Mouse (Mus musculus) intestine, embryonic 16.5 days (tissue): ENCODE measurements around the gene Spop. TPM values are rescaled to one million over a fixed set of nuclear protein-coding genes. Genes with fewer than 3 reads are reported as not detected.
A peak's percentile ranks its signal among the peaks of the same experiment; 100 is the strongest.

Experiments used
- ATAC-seq: fragments of 200-750 bp; cut with Nextera tagmentation; 2 replicates; pipeline ENCODE4 v1.8.0; 2017; ENCODE audit warnings: moderate TSS enrichment, moderate library complexity
- H3K27ac ChIP-seq: fragments of 300-500 bp; sonication (generic); 2 replicates; pipeline ENCODE4 v1.5.1; 2014; ENCODE audit warnings: mild to moderate bottlenecking, low read length
- H3K27me3 ChIP-seq: fragments of 300-500 bp; sonication (generic); replicated peaks from 2 replicates; pipeline ENCODE4 v1.6.1; 2014; ENCODE audit warnings: low read length, control low read depth, mixed read lengths; ENCODE audit not compliant: control insufficient read depth, insufficient read depth
- H3K36me3 ChIP-seq: fragments of 300-500 bp; sonication (generic); 2 replicates; pipeline ENCODE4 v1.6.1; 2014; ENCODE audit warnings: low read length, control low read depth; ENCODE audit not compliant: control insufficient read depth, insufficient read depth
- H3K4me1 ChIP-seq: fragments of 300-500 bp; sonication (generic); 2 replicates; pipeline ENCODE4 v1.6.1; 2014; ENCODE audit warnings: low read length, control low read depth, mixed read lengths; ENCODE audit not compliant: control insufficient read depth, insufficient read depth
- H3K4me2 ChIP-seq: fragments of 300-500 bp; sonication (generic); 2 replicates; pipeline ENCODE4 v1.6.1; 2014; ENCODE audit warnings: low read depth, low read length, control low read depth
- H3K4me3 ChIP-seq: fragments of 300-500 bp; sonication (generic); 2 replicates; pipeline ENCODE4 v1.5.1; 2014; ENCODE audit warnings: mild to moderate bottlenecking, low read length
- H3K9ac ChIP-seq: fragments of 300-500 bp; sonication (generic); 2 replicates; pipeline ENCODE4 v1.6.1; 2014; ENCODE audit warnings: low read depth, low read length
- H3K9me3 ChIP-seq: fragments of 300-500 bp; sonication (generic); 2 replicates; pipeline ENCODE4 v1.6.1; 2016; ENCODE audit warnings: low read length, control low read depth; ENCODE audit not compliant: control insufficient read depth
- WGBS: fragments of 180-500 bp; shearing (Covaris S2); extraction: QIAGEN DNeasy Blood & Tissue Kit; methylation state at CpG from one replicate; pipeline ENCODE4 v1.1.7; 2014; 5-methylcytosine and 5-hydroxymethylcytosine counted together
- polyA plus RNA-seq: library from polyadenylated mRNA; unstranded; fragments of >200 nt; fragmentation: Nextera tagmentation; extraction: Ambion mirVana; gene quantifications from 2 replicates; pipeline ENCODE4 v1.2.1, GENCODE M21; 2015

Gene Spop
- polyA plus RNA-seq, 1 experiment from 2014 or later: 127 TPM

DNA sequence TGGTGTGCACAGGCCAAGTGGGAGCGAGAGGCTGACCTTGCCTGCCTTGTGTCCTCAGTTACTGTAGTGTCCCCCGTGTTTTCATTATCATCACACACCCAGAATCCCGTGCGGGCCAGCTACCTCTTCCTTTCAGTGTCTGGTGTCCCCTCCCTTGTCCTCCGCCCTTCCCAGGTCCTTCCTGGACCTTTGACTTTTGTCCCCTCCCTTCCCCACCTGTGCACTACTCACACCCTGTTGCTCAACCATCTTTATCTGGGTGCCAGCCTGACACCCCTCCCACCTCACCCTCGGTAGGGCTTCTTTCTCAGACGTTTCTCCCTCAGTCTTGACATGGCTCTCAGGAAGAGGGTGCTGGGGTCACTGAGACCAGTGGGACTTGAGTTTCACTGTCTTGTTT is 26.5 kb upstream of the Spop start:
- peak; percentile 68 for ATAC-seq
- H3K4me2 ChIP-seq: no peak overlapping the region
- H3K4me3 ChIP-seq: no peak overlapping the region
- 0 out of 2 replicates have a peak overlapping the region, but pooled peaks have one; percentile 6 for H3K27ac ChIP-seq
- no peak overlapping the region for H3K9ac ChIP-seq
- WGBS: 75% methylated on average over 7 of the region's 7 CpGs
- H3K27me3 ChIP-seq: no peaks in the 10 kb centered on the region
- no peaks in the 10 kb centered on the region for H3K9me3 ChIP-seq
- H3K36me3 ChIP-seq: 0 out of 2 replicates have a peak, but pooled peaks cover 7% of the 10 kb centered on the region
- peaks cover 5% of the 10 kb centered on the region for H3K4me1 ChIP-seq

DNA sequence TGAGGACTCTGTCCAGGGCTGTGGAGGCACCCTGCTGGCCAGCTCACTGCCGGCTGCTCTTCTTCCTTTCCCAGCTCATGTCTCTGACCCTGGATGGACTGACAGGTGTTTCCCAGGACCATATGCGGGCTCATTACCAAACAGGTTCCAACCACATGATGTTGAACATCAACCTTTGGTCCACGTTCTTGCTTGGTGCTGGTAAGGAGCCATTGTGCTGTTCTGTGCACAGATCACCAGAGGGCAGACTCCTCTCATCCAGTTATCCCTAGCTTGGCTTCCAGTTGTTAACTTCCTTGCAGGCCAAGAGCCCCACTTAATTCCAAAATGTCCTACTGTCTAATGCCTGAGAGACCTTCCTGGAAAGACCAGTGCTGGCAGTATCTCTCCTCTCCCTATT is 24.9 kb upstream of the Spop start:
- ATAC-seq: no peak

DNA sequence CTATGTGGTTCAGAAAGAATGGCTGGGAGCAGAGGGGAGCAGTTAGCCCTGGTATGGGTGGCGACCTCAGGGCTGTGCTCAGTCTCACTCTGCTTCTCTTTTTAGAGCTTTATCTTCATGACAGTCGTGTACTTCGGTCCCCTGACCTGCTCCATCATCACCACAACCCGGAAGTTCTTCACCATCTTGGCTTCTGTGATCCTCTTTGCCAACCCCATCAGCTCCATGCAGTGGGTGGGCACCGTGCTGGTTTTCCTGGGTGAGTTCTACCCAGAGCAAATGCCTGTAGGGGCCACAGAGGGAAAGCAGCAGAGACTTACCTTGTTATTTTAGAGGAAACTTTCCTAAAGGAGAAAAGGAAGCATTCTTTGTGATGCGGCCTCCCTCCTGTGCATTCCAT is 23.5 kb upstream of the Spop start:
- Histone ChIP-seq H3K27me3 (no peaks in the 10 kb centered on the region), H3K4me1 (peaks cover 5% of the 10 kb centered on the region), H3K9ac (no peak overlapping the region), H3K4me2 (no peak overlapping the region), H3K27ac (no peak overlapping the region), H3K9me3 (no peaks in the 10 kb centered on the region), H3K4me3 (no peak overlapping the region), H3K36me3 (0 out of 2 replicates have a peak, but pooled peaks cover 7% of the 10 kb centered on the region)
- WGBS: 86% methylated on average over 6 of the region's 6 CpGs
- no peak for ATAC-seq

More for the DNA sequence above, 24.9 kb upstream of the Spop start:
- Histone ChIP-seq H3K4me3 (no peak overlapping the region), H3K4me2 (no peak overlapping the region), H3K36me3 (0 out of 2 replicates have a peak, but pooled peaks cover 7% of the 10 kb centered on the region), H3K9ac (no peak overlapping the region), H3K9me3 (no peaks in the 10 kb centered on the region), H3K27me3 (no peaks in the 10 kb centered on the region), H3K27ac (no peak overlapping the region), H3K4me1 (peaks cover 5% of the 10 kb centered on the region)
- 70% methylated on average over 3 of the region's 3 CpGs for WGBS

DNA sequence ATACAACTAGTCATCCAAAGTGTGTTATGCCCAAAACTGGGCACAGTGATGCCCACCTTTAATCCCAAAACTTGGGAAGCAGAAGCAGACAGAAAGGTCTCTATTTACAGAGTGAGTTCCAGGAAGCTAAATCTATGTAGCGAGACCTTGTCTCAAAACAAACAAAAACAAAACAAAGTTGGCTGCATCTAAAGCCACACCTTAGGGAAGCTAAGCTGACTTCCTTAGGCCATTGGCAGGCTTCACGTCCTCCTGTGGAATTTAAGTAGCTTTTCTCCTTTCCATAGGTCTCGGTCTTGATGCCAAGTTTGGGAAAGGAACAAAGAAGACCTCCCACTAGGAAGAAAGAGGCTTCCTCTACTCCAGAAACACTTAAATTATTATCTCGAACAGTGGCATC is 22.7 kb upstream of the Spop start:
- H3K27me3 ChIP-seq: no peaks in the 10 kb centered on the region
- no peak overlapping the region for H3K27ac ChIP-seq
- no peak overlapping the region for H3K9ac ChIP-seq
- no peaks in the 10 kb centered on the region for H3K4me1 ChIP-seq
- 0 out of 2 replicates have a peak, but pooled peaks cover 7% of the 10 kb centered on the region for H3K36me3 ChIP-seq
- 75% methylated on average over 4 of the region's 4 CpGs for WGBS
- no peaks in the 10 kb centered on the region for H3K9me3 ChIP-seq
- no peak overlapping the region for H3K4me3 ChIP-seq
- ATAC-seq: no peak
- no peak overlapping the region for H3K4me2 ChIP-seq

DNA sequence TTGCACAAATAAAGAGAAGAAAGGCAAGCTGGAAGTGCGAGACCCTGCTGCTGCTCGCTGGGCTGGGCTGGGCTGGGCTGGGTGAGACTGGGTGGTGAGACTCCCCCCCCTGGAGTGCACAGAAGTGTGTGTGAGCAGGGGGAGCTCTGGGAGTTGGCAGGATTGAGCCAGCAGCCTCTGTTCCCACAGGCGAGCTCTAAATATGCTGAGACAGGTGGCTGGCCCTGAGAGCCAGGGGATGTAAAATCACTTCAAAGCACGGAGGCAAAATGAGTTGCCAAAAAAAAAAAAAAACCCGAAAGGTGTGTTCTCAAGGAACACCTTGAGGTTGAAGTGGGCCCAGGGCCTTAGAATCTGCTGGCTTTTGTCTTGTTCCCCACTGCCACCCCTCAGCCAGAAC is 22.1 kb upstream of the Spop start:
- H3K4me3 ChIP-seq: no peak overlapping the region
- H3K9ac ChIP-seq: no peak overlapping the region
- H3K4me1 ChIP-seq: no peaks in the 10 kb centered on the region
- H3K36me3 ChIP-seq: 0 out of 2 replicates have a peak, but pooled peaks cover 7% of the 10 kb centered on the region
- no peaks in the 10 kb centered on the region for H3K27me3 ChIP-seq
- H3K9me3 ChIP-seq: no peaks in the 10 kb centered on the region
- no peak overlapping the region for H3K4me2 ChIP-seq
- 69% methylated on average over 5 of the region's 5 CpGs for WGBS
- no peak overlapping the region for H3K27ac ChIP-seq
- ATAC-seq: no peak

DNA sequence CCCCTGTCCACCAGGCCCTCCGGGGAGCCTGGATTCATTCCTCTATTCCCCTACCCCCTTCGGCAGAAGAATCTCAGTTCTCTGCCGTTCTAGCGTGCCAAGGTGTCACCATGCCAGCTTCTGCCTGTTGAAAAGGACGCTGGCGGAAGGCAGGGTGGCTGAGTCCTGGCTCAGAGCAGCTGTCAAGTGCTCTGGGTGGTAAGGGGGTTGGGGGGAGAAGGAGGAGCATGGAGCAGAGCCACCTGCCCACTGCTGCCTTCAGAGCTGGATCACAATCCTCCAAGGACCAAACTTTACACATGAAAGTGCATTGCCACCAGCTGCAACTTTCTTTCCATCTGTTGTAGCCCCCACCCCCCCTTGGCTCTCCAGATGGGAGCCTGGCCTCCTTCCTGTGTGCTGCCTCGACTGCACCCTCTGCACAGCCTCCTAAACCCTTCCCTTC is 21.6 kb upstream of the Spop start:
- 56% methylated on average over 7 of the region's 7 CpGs for WGBS

DNA sequence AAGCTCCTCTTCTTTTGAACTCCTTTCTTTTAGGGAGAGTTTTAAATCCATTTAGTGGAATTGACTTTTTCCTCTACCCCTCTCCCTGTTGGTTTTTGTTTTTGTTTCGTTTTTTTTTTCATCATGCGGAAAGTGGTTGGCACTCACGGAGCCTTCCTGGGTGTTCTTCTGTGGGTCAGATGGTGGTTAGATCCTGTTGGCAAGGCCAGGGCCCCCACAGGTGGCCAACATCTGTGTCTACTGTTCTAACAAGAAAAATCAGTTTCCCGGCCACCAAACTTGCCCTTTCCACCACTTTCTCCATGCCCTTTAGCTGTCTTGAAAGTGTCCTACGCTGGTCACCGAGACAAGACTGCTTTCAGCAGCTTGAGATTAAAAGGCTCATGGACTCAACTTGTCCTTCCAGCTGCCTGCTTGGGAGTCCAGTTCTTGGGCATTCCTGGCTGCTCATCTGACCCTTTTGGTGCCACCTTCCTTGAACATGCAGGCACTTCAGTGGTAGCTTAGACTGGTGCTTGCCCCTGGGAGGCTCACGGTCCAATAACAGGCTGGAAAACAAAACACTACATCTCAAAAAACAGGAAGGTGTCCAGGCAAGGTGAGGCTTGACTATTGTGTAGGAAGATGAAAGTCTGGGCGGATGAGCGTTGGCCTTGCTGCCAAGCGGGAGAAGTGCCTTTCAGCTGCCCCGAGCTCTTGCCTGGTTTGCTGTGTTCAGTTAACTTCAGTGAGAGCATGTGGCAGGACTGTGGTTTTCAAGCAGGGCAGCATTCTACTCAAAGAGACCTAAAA is 21.0 kb upstream of the Spop start:
- no peak overlapping the region for H3K9ac ChIP-seq
- no peaks in the 10 kb centered on the region for H3K27me3 ChIP-seq
- no peaks in the 10 kb centered on the region for H3K4me1 ChIP-seq
- H3K4me3 ChIP-seq: no peak overlapping the region
- WGBS: 72% methylated on average over 11 of the region's 11 CpGs
- no peaks in the 10 kb centered on the region for H3K9me3 ChIP-seq
- 0 out of 2 replicates have a peak, but pooled peaks cover 3% of the 10 kb centered on the region for H3K36me3 ChIP-seq
- H3K27ac ChIP-seq: no peak overlapping the region
- no peak for ATAC-seq
- H3K4me2 ChIP-seq: no peak overlapping the region

More for the DNA sequence above, 21.6 kb upstream of the Spop start:
- no peaks in the 10 kb centered on the region for H3K9me3 ChIP-seq
- no peak overlapping the region for H3K27ac ChIP-seq
- no peaks in the 10 kb centered on the region for H3K4me1 ChIP-seq
- H3K4me2 ChIP-seq: no peak overlapping the region
- no peak overlapping the region for H3K4me3 ChIP-seq
- ATAC-seq: no peak
- H3K27me3 ChIP-seq: no peaks in the 10 kb centered on the region
- 0 out of 2 replicates have a peak, but pooled peaks cover 3% of the 10 kb centered on the region for H3K36me3 ChIP-seq
- H3K9ac ChIP-seq: no peak overlapping the region

DNA sequence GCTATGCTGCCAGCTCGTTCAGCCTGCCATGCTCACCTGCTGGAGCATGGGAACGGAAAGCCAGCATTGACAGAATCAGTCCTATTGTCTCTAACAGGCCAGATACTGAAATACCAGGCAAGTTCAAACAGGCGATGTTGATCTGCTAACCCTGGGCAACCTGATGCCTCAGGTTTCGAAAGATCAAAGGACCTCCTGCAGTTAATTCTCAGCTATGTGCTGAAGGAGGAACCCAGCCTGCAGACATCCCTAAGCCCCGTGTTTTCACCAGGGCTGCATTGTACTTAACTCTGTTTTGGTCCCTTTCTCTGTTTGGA is 20.4 kb upstream of the Spop start:
- 32% methylated on average over 5 of the region's 5 CpGs for WGBS
- ATAC-seq: no peak

DNA sequence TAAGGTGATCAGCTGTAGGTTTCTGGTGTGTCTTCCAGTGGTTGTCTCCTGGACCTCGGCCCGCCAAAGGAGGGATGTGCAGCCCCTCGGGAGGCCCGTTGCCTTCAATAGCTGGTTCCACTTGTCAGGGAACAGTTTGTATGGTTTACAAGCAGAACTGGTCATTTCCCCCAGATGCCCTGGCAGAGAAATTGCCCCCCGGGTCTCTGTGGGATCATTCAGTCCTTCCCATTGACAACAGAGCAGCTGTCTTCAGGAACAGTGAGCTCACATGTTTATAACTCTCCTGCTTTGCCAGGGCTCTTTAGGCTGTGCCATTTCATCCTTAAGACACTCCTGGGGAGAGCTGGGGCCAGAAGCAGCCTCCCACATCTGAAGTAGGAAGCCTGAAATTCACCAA is 19.8 kb upstream of the Spop start:
- no peak for ATAC-seq
- WGBS: 37% methylated on average over 5 of the region's 5 CpGs
- Histone ChIP-seq H3K27ac (no peak overlapping the region), H3K4me3 (no peak overlapping the region), H3K4me1 (no peaks in the 10 kb centered on the region), H3K9ac (no peak overlapping the region), H3K9me3 (no peaks in the 10 kb centered on the region), H3K27me3 (no peaks in the 10 kb centered on the region), H3K36me3 (0 out of 2 replicates have a peak, but pooled peaks cover under 1% of the 10 kb centered on the region), H3K4me2 (no peak overlapping the region)

More for the DNA sequence above, 20.4 kb upstream of the Spop start:
- Histone ChIP-seq H3K4me3 (no peak overlapping the region), H3K27me3 (no peaks in the 10 kb centered on the region), H3K27ac (no peak overlapping the region), H3K4me1 (no peaks in the 10 kb centered on the region), H3K9me3 (no peaks in the 10 kb centered on the region), H3K36me3 (0 out of 2 replicates have a peak, but pooled peaks cover 3% of the 10 kb centered on the region), H3K9ac (no peak overlapping the region), H3K4me2 (no peak overlapping the region)
